Mouse (Mus musculus) neutrophil, adult 59 days (primary cell): ENCODE results near the gene Clstn3. TPM values are rescaled to one million over a fixed set of nuclear protein-coding genes. Genes with fewer than 3 reads are reported as not detected.

Experiments used
- total RNA-seq, 2 experiments: library from RNA; stranded (reverse); gene quantifications; 1 replicate in 1 of 2; 2 replicates in 1 of 2; pipeline ENCODE4 v1.2.4; 2023

Gene Clstn3
- total RNA-seq, result 1 to 10 TPM; 4.2 to 4.7 TPM

GRCm38 (mm10) chr6:124464305-124465271 is at the start of gene Clstn3:
Clstn3 (minus strand) TSS chr6:124464794.

GRCm38 (mm10) chr6:124512355-124512836 is 47.8 kb upstream of the Clstn3 start, which contains the start of gene C1ra:
C1ra (plus strand) TSS chr6:124512405.

GRCm38 (mm10) chr6:124492842-124493561 is 28.4 kb upstream of the Clstn3 start, which contains the start of gene C1rl:
C1rl (plus strand) TSS chr6:124493113.

GRCm38 (mm10) chr6:124414927-124415325 is 49.7 kb downstream of the Clstn3 start, which contains the start of gene Pex5:
Pex5 (minus strand) TSS chr6:124415067.

Other genes starting within 250 kb of the Clstn3 start
- not detected for gene Vmn2r27, start 232.9 kb downstream of the Clstn3 start, total RNA-seq
- gene Cd163, start 160.1 kb downstream of the Clstn3 start, total RNA-seq, result 1 to 10 TPM; 4.4 to 5.0 TPM
- 10 to 100 TPM; 46.9 to 47.6 TPM for gene Pex5, start 49.7 kb downstream of the Clstn3 start, total RNA-seq
- gene C1rl, start 28.3 kb upstream of the Clstn3 start, total RNA-seq, result 10 to 100 TPM; 44.4 to 46.8 TPM
- gene C1ra, start 47.6 kb upstream of the Clstn3 start, total RNA-seq, result 1 to 10 TPM; 5.3 TPM
- not detected for gene C1s1, start 77.6 kb upstream of the Clstn3 start, total RNA-seq
- gene C1rb, start 105.5 kb upstream of the Clstn3 start, total RNA-seq, result under 1 TPM; 0.71 to 0.80 TPM
- not detected for gene C1s2, start 171.3 kb upstream of the Clstn3 start, total RNA-seq
- gene Lpcat3, start 198.2 kb upstream of the Clstn3 start, total RNA-seq, result 10 to 100 TPM; 39.7 to 48.9 TPM
- 10 to 100 TPM; 49.4 to 59.1 TPM for gene Emg1, start 247.4 kb upstream of the Clstn3 start, total RNA-seq
- 100 to 1,000 TPM; 104 to 117 TPM for gene Phb2, start 247.5 kb upstream of the Clstn3 start, total RNA-seq